Mouse (Mus musculus): ENCODE results near the gene Gan. TPM values are rescaled to one million over a fixed set of nuclear protein-coding genes. Genes with fewer than 3 reads are reported as not detected.

Gene Gan
- polyA plus RNA-seq, 1 experiment from 2014 or later: 1.6 TPM

GRCm38 (mm10) chr8:117171826-117172225 lies 13.9 kb downstream of the Gan start:
- Histone ChIP-seq H3K4me3 (ENCODE audit: low read length) (no peak overlapping the region), H3K36me3 (ENCODE audit: insufficient read depth, low read length) (no peaks in the 10 kb centered on the region), H3K4me2 (replicated peaks; ENCODE audit: low read depth, low read length) (no peak overlapping the region), H3K9me3 (ENCODE audit: low read length) (no peaks in the 10 kb centered on the region), H3K9ac (replicated peaks; ENCODE audit: low read length) (no peak overlapping the region), H3K27me3 (ENCODE audit: insufficient read depth, low read length) (no peaks in the 10 kb centered on the region), H3K4me1 (ENCODE audit: insufficient read depth, low read length) (0 out of 2 replicates have a peak, but pooled peaks cover 12% of the 10 kb centered on the region), H3K27ac (ENCODE audit: low read length) (no peak overlapping the region)
- ATAC-seq (ENCODE audit: low FRiP score, low TSS enrichment): no peak
- 80% methylated on average over 3 of the region's 3 CpGs for WGBS

GRCm38 (mm10) chr8:117172904-117173303 lies 15.0 kb downstream of the Gan start:
- Histone ChIP-seq H3K9ac (replicated peaks; ENCODE audit: low read length) (no peak overlapping the region), H3K4me1 (ENCODE audit: insufficient read depth, low read length) (0 out of 2 replicates have a peak, but pooled peaks cover 12% of the 10 kb centered on the region), H3K4me3 (ENCODE audit: low read length) (no peak overlapping the region), H3K27ac (ENCODE audit: low read length) (no peak overlapping the region), H3K9me3 (ENCODE audit: low read length) (no peaks in the 10 kb centered on the region), H3K27me3 (ENCODE audit: insufficient read depth, low read length) (no peaks in the 10 kb centered on the region), H3K36me3 (ENCODE audit: insufficient read depth, low read length) (no peaks in the 10 kb centered on the region), H3K4me2 (replicated peaks; ENCODE audit: low read depth, low read length) (no peak overlapping the region)
- 17% methylated on average over 7 of the region's 7 CpGs for WGBS
- 0 out of 2 replicates have a peak, but pooled peaks have one; percentile 39 for ATAC-seq (ENCODE audit: low FRiP score, low TSS enrichment)

- Histone ChIP-seq H3K9ac (replicated peaks; ENCODE audit: low read length) (no peak overlapping the region), H3K4me3 (ENCODE audit: low read length) (no peak overlapping the region)
- no peak for ATAC-seq (ENCODE audit: low FRiP score, low TSS enrichment)
Observed at GRCm38 (mm10) chr8:117173690-117174089, 15.8 kb downstream of the Gan start.

GRCm38 (mm10) chr8:117174536-117174935 lies 16.6 kb downstream of the Gan start:
- ATAC-seq (ENCODE audit: low FRiP score, low TSS enrichment): no peak
- H3K9me3 ChIP-seq (ENCODE audit: low read length): no peaks in the 10 kb centered on the region
- WGBS: 96% methylated on average over 5 of the region's 5 CpGs
- H3K27ac ChIP-seq (ENCODE audit: low read length): no peak overlapping the region
- no peaks in the 10 kb centered on the region for H3K27me3 ChIP-seq (ENCODE audit: insufficient read depth, low read length)
- H3K4me1 ChIP-seq (ENCODE audit: insufficient read depth, low read length): 0 out of 2 replicates have a peak, but pooled peaks cover 8% of the 10 kb centered on the region
- no peak overlapping the region for H3K9ac ChIP-seq (replicated peaks; ENCODE audit: low read length)
- H3K4me3 ChIP-seq (ENCODE audit: low read length): no peak overlapping the region
- no peaks in the 10 kb centered on the region for H3K36me3 ChIP-seq (ENCODE audit: insufficient read depth, low read length)
- H3K4me2 ChIP-seq (replicated peaks; ENCODE audit: low read depth, low read length): no peak overlapping the region

More at GRCm38 (mm10) chr8:117173690-117174089, 15.8 kb downstream of the Gan start:
- Histone ChIP-seq H3K27me3 (ENCODE audit: insufficient read depth, low read length) (no peaks in the 10 kb centered on the region), H3K36me3 (ENCODE audit: insufficient read depth, low read length) (no peaks in the 10 kb centered on the region), H3K27ac (ENCODE audit: low read length) (no peak overlapping the region), H3K9me3 (ENCODE audit: low read length) (no peaks in the 10 kb centered on the region), H3K4me2 (replicated peaks; ENCODE audit: low read depth, low read length) (no peak overlapping the region), H3K4me1 (ENCODE audit: insufficient read depth, low read length) (0 out of 2 replicates have a peak, but pooled peaks cover 8% of the 10 kb centered on the region)
- WGBS: 61% methylated on average over 3 of the region's 3 CpGs

GRCm38 (mm10) chr8:117176308-117176707 lies 18.4 kb downstream of the Gan start:
- Histone ChIP-seq H3K27ac (ENCODE audit: low read length) (no peak overlapping the region), H3K4me2 (replicated peaks; ENCODE audit: low read depth, low read length) (no peak overlapping the region), H3K9ac (replicated peaks; ENCODE audit: low read length) (no peak overlapping the region), H3K27me3 (ENCODE audit: insufficient read depth, low read length) (no peaks in the 10 kb centered on the region), H3K4me1 (ENCODE audit: insufficient read depth, low read length) (0 out of 2 replicates have a peak, but pooled peaks cover 8% of the 10 kb centered on the region), H3K9me3 (ENCODE audit: low read length) (no peaks in the 10 kb centered on the region), H3K4me3 (ENCODE audit: low read length) (no peak overlapping the region), H3K36me3 (ENCODE audit: insufficient read depth, low read length) (no peaks in the 10 kb centered on the region)
- WGBS: 30% methylated on average over 5 of the region's 5 CpGs
- peak; percentile 44; the same call in 1 of the 2 replicates for ATAC-seq (ENCODE audit: low FRiP score, low TSS enrichment)

GRCm38 (mm10) chr8:117177236-117177635 lies 19.3 kb downstream of the Gan start:
- 0 out of 2 replicates have a peak, but pooled peaks cover 8% of the 10 kb centered on the region for H3K4me1 ChIP-seq (ENCODE audit: insufficient read depth, low read length)
- H3K36me3 ChIP-seq (ENCODE audit: insufficient read depth, low read length): no peaks in the 10 kb centered on the region
- H3K9me3 ChIP-seq (ENCODE audit: low read length): no peaks in the 10 kb centered on the region
- no peak overlapping the region for H3K4me2 ChIP-seq (replicated peaks; ENCODE audit: low read depth, low read length)
- no peak overlapping the region for H3K4me3 ChIP-seq (ENCODE audit: low read length)
- ATAC-seq (ENCODE audit: low FRiP score, low TSS enrichment): no peak
- no peaks in the 10 kb centered on the region for H3K27me3 ChIP-seq (ENCODE audit: insufficient read depth, low read length)
- WGBS: 62% methylated on average over 7 of the region's 7 CpGs
- no peak overlapping the region for H3K9ac ChIP-seq (replicated peaks; ENCODE audit: low read length)
- H3K27ac ChIP-seq (ENCODE audit: low read length): no peak overlapping the region

- H3K27ac ChIP-seq (ENCODE audit: low read length): no peak overlapping the region
- H3K36me3 ChIP-seq (ENCODE audit: insufficient read depth, low read length): no peaks in the 10 kb centered on the region
- 0 out of 2 replicates have a peak, but pooled peaks cover 3% of the 10 kb centered on the region for H3K4me1 ChIP-seq (ENCODE audit: insufficient read depth, low read length)
- no peak for ATAC-seq (ENCODE audit: low FRiP score, low TSS enrichment)
- no peak overlapping the region for H3K4me2 ChIP-seq (replicated peaks; ENCODE audit: low read depth, low read length)
- H3K9ac ChIP-seq (replicated peaks; ENCODE audit: low read length): no peak overlapping the region
- 77% methylated on average over 2 of the region's 2 CpGs for WGBS
- H3K4me3 ChIP-seq (ENCODE audit: low read length): no peak overlapping the region
- H3K9me3 ChIP-seq (ENCODE audit: low read length): no peaks in the 10 kb centered on the region
- no peaks in the 10 kb centered on the region for H3K27me3 ChIP-seq (ENCODE audit: insufficient read depth, low read length)
Observed at GRCm38 (mm10) chr8:117178039-117178438, 20.1 kb downstream of the Gan start.

GRCm38 (mm10) chr8:117178676-117179075 lies 20.7 kb downstream of the Gan start:
- Histone ChIP-seq H3K4me3 (ENCODE audit: low read length) (no peak overlapping the region), H3K4me1 (ENCODE audit: insufficient read depth, low read length) (0 out of 2 replicates have a peak, but pooled peaks cover 3% of the 10 kb centered on the region), H3K36me3 (ENCODE audit: insufficient read depth, low read length) (no peaks in the 10 kb centered on the region), H3K9ac (replicated peaks; ENCODE audit: low read length) (no peak overlapping the region), H3K27me3 (ENCODE audit: insufficient read depth, low read length) (no peaks in the 10 kb centered on the region), H3K27ac (ENCODE audit: low read length) (no peak overlapping the region), H3K9me3 (ENCODE audit: low read length) (no peaks in the 10 kb centered on the region), H3K4me2 (replicated peaks; ENCODE audit: low read depth, low read length) (no peak overlapping the region)
- WGBS: 82% methylated on average over 6 of the region's 6 CpGs
- no peak for ATAC-seq (ENCODE audit: low FRiP score, low TSS enrichment)

GRCm38 (mm10) chr8:117182746-117183145 lies 24.8 kb downstream of the Gan start:
- over 99% methylated on average over 4 of the region's 4 CpGs for WGBS
- no peaks in the 10 kb centered on the region for H3K9me3 ChIP-seq (ENCODE audit: low read length)
- no peak overlapping the region for H3K9ac ChIP-seq (replicated peaks; ENCODE audit: low read length)
- H3K4me2 ChIP-seq (replicated peaks; ENCODE audit: low read depth, low read length): no peak overlapping the region
- H3K36me3 ChIP-seq (ENCODE audit: insufficient read depth, low read length): peaks cover 12% of the 10 kb centered on the region
- H3K4me1 ChIP-seq (ENCODE audit: insufficient read depth, low read length): no peaks in the 10 kb centered on the region
- no peak for ATAC-seq (ENCODE audit: low FRiP score, low TSS enrichment)
- H3K4me3 ChIP-seq (ENCODE audit: low read length): no peak overlapping the region
- no peak overlapping the region for H3K27ac ChIP-seq (ENCODE audit: low read length)
- H3K27me3 ChIP-seq (ENCODE audit: insufficient read depth, low read length): no peaks in the 10 kb centered on the region

GRCm38 (mm10) chr8:117183664-117184377 lies 25.9 kb downstream of the Gan start:
- H3K27me3 ChIP-seq (ENCODE audit: insufficient read depth, low read length): no peaks in the 10 kb centered on the region
- no peak overlapping the region for H3K4me2 ChIP-seq (replicated peaks; ENCODE audit: low read depth, low read length)
- no peak overlapping the region for H3K4me3 ChIP-seq (ENCODE audit: low read length)
- H3K36me3 ChIP-seq (ENCODE audit: insufficient read depth, low read length): peaks cover 16% of the 10 kb centered on the region
- H3K27ac ChIP-seq (ENCODE audit: low read length): no peak overlapping the region
- no peak for ATAC-seq (ENCODE audit: low FRiP score, low TSS enrichment)
- no peaks in the 10 kb centered on the region for H3K9me3 ChIP-seq (ENCODE audit: low read length)
- 86% methylated on average over 8 of the region's 8 CpGs for WGBS
- H3K9ac ChIP-seq (replicated peaks; ENCODE audit: low read length): no peak overlapping the region
- H3K4me1 ChIP-seq (ENCODE audit: insufficient read depth, low read length): no peaks in the 10 kb centered on the region
